Mouse (Mus musculus) CD4-positive, CD25-positive, alpha-beta regulatory T cell, adult 9 weeks (primary cell): ENCODE measurements around the gene Fam83e. TPM values are rescaled to one million over a fixed set of nuclear protein-coding genes. Genes with fewer than 3 reads are reported as not detected.

Experiments
- polyA plus RNA-seq: library from polyadenylated mRNA; unstranded; fragments of 100-300 nt; shearing (Covaris generic); gene quantifications from one replicate; pipeline ENCODE4 v1.2.1, GENCODE M21; 2017

Fam83e gene
- polyA plus RNA-seq: 0.35 TPM

DNA sequence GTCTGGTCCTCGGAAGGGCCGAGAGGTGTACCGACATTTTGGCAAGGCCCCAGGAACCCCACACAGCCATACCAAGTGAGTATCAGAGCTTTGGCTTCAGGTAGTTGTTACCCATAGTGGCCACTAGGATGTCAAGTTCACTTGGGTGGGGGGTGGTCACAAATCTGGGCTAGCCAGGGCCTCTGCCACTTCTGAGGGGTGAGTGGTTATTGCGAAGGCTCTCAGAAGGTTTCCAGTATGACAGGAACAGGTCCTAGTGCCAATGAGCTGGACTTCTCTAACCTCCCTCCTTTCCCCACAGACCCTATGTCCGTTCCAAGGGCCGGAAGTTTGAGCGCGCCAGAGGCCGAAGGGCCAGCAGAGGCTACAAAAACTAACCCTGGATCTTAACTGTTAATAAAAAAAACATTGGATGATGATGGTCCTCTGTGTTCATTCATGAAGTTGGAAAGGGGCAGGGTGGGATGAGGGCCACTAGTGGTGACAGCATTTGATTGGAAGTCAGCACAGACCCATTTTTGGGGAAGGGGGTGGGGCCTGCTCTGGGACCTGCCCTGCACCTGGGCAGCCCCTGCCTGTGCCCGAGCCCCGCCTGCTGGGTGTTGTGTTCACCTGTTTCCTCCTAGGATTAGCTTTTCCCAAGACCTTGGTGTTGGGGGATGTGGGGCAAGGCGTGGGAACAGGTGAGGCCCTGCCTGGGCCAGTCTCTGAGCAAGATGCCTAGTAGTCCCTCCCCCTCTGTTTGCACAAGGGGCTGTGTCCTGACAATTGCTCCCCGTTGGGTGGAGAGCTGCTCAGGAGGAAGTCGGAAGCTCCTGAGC is at the start of gene Fam83e:
Gene Fam83e, plus strand, starts transcription at position 800 of the 821 bp plus-strand sequence.

DNA sequence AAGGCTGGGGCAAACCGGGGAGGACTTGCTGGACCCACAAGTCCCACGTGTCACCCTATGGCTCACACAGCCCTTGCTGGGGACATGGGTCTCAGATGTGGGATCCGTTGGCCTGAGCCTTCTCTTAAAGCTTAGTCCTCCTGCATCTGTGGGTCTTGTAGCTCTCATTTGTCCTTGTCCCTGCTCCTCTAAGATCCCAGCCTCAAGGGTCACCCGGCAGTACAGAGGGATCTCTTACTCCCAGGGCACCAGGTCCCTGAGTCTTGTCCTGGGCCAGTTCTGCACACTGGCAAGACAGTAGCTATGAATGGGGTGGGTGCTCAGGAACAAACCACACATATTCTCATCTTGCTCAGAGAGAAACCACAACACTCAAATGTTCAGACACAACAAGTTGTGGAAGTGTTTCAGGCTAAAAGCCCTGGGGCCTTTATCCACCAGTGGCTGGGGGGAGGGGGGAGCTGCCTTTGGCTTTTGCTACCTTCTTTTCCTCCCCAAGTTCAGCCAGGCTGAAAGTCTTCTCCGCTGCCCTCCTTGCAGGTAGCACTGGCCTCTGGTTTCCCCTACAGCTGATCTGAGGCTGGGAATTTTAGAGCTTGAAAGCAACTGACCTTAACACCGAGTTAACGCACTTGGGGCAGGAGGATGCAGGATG is 37.5 kb upstream of the Fam83e start, which contains the start of gene Ntn5:
Gene Ntn5, plus strand, starts transcription at position 627 of the 655 bp plus-strand sequence.

DNA sequence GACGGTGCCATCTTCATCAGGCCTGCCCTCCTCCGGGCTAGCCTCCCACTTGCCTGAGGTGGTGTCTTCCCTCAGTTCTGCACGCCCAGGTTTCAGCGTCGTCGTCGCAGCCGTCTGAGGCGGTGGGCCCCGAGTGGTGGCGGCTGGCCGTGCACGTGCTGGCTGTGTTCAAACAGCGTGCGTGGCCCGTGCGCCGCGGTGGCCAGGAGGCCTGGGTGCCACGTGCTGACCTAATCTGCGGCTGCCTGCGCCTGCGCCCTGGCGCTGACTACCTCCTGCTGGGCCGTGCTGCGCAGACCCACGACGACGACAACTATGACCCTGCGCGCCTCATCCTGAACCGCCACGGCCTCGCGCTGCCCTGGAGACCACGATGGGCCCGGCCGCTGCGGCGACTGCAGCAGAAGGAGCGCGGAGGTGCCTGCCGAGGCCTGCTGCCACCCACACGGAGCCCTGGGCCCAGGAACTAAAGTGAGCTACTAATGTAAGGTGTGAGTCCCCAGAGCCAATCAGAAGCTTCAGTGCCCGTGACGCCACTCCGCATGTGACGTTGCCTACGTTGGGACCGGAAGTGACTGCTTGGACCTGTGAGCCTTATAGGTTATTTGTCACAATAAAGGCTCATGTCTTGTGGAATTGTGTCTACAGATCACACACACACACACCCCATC is 27.0 kb upstream of the Fam83e start, which contains the start of gene Sec1:
Gene Sec1, minus strand, starts transcription at position 482 of the 671 bp plus-strand sequence.

DNA sequence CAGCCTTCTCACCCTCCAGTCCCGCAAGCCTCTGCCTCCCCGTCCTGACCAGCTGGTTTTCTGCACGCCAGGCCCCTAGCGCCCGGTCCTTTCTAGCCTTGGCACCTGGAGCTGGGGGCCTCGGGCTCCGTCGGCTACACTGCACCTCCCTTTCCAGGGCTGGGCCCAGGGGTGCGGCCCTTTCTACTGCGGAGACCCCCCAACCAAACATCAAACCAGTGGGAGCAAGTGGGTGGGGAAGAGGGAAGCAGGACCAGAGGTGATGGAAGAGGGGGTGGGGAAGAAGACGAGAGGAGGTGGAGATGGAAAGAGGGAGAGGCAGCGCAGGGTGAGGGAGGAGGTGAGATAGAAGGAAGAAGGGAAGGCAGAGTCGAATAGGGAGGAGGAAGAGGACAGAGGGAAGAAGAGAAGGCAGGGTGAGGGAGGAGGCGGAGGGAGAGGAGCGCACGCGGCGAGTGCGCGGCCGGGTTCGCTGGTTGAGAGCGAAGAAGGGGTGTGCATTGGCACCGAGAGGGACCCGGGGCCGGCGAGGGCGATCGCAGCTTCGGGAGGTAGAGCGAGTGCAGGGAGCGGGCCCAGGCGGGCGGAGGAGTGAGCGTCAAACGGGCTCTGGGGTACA is 21.4 kb upstream of the Fam83e start, which contains the start of gene Car11:
Gene Car11, plus strand, starts transcription at position 321 of the 619 bp plus-strand sequence.

DNA sequence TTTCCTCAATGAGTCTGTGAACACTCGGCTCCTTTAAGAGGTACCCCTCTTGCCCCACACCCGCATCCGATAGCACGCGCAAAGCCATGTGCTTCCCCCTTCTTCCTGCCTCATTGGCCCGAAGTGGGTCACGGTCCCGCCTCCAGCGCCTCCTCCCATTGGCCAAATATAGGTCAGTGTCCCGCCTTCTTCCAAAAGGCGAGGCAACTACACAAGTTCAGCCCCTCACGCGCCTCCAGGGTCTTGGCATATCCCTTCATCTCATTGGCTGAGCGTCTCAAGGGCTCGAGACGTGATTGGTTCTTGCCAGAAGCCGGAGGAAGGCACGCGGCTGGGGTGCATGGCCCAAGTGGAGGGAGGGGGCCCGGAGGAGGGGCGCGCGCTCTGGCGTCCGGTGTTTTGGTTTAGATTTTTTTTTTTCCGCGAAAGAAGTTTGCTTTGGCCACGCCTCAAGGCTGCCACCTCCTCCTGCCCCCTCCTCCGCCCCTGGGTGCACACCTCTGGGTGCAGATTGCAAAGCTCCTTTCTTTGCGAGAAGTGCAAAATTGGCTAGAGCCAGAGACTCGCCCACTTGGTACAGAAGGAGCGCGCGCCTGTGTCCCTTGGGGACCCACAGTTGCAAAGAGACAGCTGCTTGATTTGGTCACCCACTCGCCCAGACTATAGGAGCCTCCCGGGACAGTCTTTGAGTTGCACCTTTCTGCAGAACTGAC is 16.1 kb upstream of the Fam83e start, which contains the start of gene Dbp:
Gene Dbp, plus strand, starts transcription at position 359 of the 713 bp plus-strand sequence.

DNA sequence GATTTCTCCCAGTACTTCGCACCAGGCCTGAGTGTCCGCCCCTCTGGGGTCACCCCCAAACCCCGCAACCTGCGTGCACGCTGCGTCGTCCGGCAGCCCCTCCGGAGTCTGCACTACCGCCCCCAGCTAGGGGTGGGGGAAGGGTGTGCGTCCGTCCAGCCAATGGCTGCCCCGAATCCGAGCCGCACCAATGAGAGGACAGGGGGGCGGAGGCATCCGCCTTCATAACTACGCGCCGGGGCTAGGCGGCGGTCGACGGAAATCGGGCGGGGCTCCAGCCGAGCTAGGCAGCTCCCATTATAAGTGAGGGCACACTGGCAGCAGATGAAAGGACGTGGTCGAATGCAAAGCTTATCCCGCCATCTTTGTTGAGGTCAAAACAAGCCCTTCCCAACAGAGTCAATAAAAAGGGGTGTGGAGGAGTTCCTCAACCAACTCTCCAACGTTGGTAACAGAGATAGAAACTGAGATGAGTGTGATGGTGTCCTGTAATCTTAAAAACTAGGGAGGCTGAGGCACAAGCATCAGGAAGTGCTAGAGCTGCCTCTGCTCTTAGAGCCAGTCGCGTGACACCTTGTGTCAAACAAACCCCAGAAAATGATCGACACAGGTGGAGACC is 5.8 kb upstream of the Fam83e start, which contains the start of gene Rpl18:
Gene Rpl18, plus strand, starts transcription at position 368 of the 619 bp plus-strand sequence.

DNA sequence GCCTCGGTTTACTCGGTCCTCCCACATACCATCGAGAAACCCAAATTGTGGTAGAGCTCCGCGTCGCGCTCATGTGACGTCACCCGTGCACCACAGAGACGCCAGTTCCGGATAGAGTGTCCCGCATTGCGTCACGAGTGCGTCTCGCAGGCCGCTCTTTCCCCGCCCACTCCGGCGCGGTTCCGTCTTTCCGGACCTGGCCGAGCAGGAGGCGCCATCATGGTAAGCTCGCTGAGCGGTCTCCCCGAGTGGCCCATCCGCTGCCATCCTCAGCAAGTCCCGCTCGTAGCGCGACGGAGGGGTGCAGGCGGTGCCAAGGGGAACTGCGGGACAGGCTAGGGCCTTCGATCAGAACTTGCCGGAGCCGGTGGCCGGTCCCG is 3.1 kb upstream of the Fam83e start, which contains the start of gene Sphk2:
Gene Sphk2, minus strand, starts transcription at position 85 of the 380 bp plus-strand sequence.

DNA sequence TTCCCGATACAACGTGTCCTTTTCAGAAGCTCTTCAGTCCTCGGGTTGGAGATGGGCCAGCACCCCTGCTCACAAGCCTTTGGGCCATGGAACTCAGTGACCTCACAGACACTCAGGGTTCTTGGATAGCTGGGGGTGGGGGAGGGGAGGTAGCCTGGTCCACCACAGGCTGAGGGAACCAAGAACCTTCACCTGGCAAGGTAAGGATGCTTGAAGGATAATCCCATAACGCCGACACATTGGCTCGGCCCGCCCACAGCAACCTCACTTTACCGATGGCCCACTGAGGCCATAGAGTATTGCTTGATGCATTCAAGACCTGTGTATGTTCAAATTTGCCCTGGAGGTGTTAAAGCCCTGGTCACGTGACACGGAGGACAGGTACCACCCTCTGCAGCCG is 4.7 kb downstream of the Fam83e start, which contains the start of gene Spaca4:
Gene Spaca4, minus strand, starts transcription at position 101 of the 400 bp plus-strand sequence.

Other genes with a start within 250 kb of the Fam83e start
- gene Tulp2, start 239.3 kb upstream of the Fam83e start, polyA plus RNA-seq: 1.4 TPM
- 0.68 TPM for gene Gm45808, start 234.4 kb upstream of the Fam83e start, polyA plus RNA-seq
- 0.88 TPM for gene Dhdh, start 232.4 kb upstream of the Fam83e start, polyA plus RNA-seq
- gene Nucb1, start 210.8 kb upstream of the Fam83e start, polyA plus RNA-seq: 262 TPM
- 74.3 TPM for gene Ppp1r15a, start 194.9 kb upstream of the Fam83e start, polyA plus RNA-seq
- 1.0 TPM for gene Plekha4, start 194.9 kb upstream of the Fam83e start, polyA plus RNA-seq
- 1.2 TPM for gene Hsd17b14, start 166.3 kb upstream of the Fam83e start, polyA plus RNA-seq
- gene Bcat2, start 151.1 kb upstream of the Fam83e start, polyA plus RNA-seq: 84.3 TPM
- not detected for gene Fgf21, start 105.7 kb upstream of the Fam83e start, polyA plus RNA-seq
- gene Fut1, start 103.9 kb upstream of the Fam83e start, polyA plus RNA-seq: not detected
- gene Izumo1, start 99.4 kb upstream of the Fam83e start, polyA plus RNA-seq: not detected
- gene Rasip1, start 93.7 kb upstream of the Fam83e start, polyA plus RNA-seq: 0.51 TPM
- 1.3 TPM for gene Mamstr, start 81.2 kb upstream of the Fam83e start, polyA plus RNA-seq
- gene Fut2, start 54.8 kb upstream of the Fam83e start, polyA plus RNA-seq: 0.25 TPM
- not detected for gene Ntn5, start 37.2 kb upstream of the Fam83e start, polyA plus RNA-seq
- gene Sec1, start 26.8 kb upstream of the Fam83e start, polyA plus RNA-seq: 0.16 TPM
- gene Car11, start 21.4 kb upstream of the Fam83e start, polyA plus RNA-seq: 8.2 TPM
- gene Dbp, start 16.1 kb upstream of the Fam83e start, polyA plus RNA-seq: 11.2 TPM
- 2,128 TPM for gene Rpl18, start 5.8 kb upstream of the Fam83e start, polyA plus RNA-seq
- gene Sphk2, start 3.2 kb upstream of the Fam83e start, polyA plus RNA-seq: 40.0 TPM
- gene Spaca4, start 4.6 kb downstream of the Fam83e start, polyA plus RNA-seq: not detected
- 0.07 TPM for gene Lmtk3, start 62.5 kb downstream of the Fam83e start, polyA plus RNA-seq
- 3.8 TPM for gene Sult2b1, start 63.5 kb downstream of the Fam83e start, polyA plus RNA-seq
- gene Cyth2, start 93.4 kb downstream of the Fam83e start, polyA plus RNA-seq: 25.0 TPM
- gene Kcnj14, start 103.6 kb downstream of the Fam83e start, polyA plus RNA-seq: 0.11 TPM
- 43.8 TPM for gene Grwd1, start 109.7 kb downstream of the Fam83e start, polyA plus RNA-seq
- gene Kdelr1, start 151.6 kb downstream of the Fam83e start, polyA plus RNA-seq: 109 TPM
- gene Grin2d, start 157.2 kb downstream of the Fam83e start, polyA plus RNA-seq: 0.12 TPM
- 0.68 TPM for gene Syngr4, start 175.5 kb downstream of the Fam83e start, polyA plus RNA-seq
- 9.2 TPM for gene Tmem143, start 175.7 kb downstream of the Fam83e start, polyA plus RNA-seq
- 777 TPM for gene Emp3, start 200.2 kb downstream of the Fam83e start, polyA plus RNA-seq
- gene Ccdc114, start 202.9 kb downstream of the Fam83e start, polyA plus RNA-seq: 2.3 TPM